Mouse (Mus musculus): ENCODE data around the gene Slc15a3.
A peak's percentile ranks its signal among the peaks of the same experiment; 100 is the strongest.

Slc15a3 gene

DNA sequence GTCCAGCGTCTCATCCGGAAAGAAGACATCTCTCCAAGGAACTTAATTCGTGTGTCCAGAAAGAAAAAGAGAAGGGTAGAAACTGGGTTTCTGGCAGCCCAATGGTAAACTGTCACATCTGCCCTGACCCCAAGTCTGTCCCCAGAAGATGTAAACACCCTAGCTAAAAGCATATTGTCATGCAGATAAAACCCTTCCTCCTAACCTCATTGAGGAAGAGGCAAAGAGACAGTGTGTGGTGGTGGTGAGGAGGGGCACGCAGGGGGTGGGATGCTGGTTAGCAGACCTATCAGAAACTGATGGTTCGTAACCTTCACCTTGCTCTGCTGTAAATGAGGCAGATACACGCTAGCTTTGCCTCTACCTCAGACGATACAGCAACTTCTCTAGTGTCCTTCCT, 18.2 kb upstream of the Slc15a3 start:
- no peak for DNase-seq (ENCODE audit: extremely low spot score, low spot score)

DNA sequence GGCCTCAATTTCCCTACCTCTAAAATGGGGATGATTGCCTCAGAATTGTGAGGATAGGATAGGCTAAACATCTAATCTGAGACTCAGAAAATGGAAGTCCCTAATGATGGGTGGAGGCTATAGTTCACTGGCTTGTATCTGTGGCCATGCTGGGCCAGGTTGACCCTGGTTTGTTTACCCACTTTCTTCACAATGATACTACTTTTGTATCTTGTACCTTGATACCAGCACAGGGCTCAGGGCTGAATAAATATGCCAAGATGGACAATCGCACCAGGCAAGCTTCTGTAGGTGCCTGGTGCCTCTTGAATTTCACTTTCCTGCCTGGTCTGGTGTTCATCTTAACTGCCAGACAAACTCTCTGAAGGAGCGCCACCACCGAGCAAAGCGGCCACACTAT, 17.0 kb upstream of the Slc15a3 start:
- DNase-seq (ENCODE audit: extremely low spot score, low spot score): no peak

- DNase-seq (ENCODE audit: extremely low spot score, low spot score): no peak
These were observed 15.5 kb upstream of the Slc15a3 start for GRCm38 (mm10) chr19:10824061-10824460.

GRCm38 (mm10) chr19:10828321-10828720, 11.2 kb upstream of the Slc15a3 start:
- DNase-seq (ENCODE audit: extremely low spot score, low spot score): no peak

GRCm38 (mm10) chr19:10829436-10830175, 9.9 kb upstream of the Slc15a3 start, which contains the start of gene Cd6:
Cd6 (minus strand) TSS chr19:10830058.
- DNase-seq (ENCODE audit: extremely low spot score, low spot score): no peak

GRCm38 (mm10) chr19:10831424-10831823, 8.1 kb upstream of the Slc15a3 start:
- peak; percentile 49 for DNase-seq (ENCODE audit: extremely low spot score, low spot score)

- no peak for DNase-seq (ENCODE audit: extremely low spot score, low spot score)
These were observed 7.5 kb upstream of the Slc15a3 start for GRCm38 (mm10) chr19:10832030-10832429.

- no peak for DNase-seq (ENCODE audit: extremely low spot score, low spot score)
These were observed 5.9 kb upstream of the Slc15a3 start for GRCm38 (mm10) chr19:10833611-10834010.

DNA sequence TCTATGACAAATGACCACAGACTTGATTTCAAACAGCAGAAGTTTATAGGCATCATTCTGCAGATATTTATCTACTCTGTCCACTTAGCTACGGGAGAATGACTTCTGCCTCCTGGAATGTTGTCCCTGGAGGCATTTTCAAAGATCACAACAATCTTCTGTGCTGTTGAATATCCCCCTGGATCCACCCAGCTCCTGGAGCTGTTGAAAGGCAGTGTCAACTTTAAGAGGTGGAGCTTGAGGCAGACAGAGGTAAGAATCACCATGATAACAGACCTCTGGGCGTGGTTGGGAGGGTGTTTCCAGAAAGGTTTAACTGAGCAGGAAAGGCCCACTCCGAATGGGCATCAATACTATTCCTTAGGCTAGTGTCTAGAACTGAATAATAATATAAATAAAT, 3.9 kb upstream of the Slc15a3 start:
- DNase-seq (ENCODE audit: extremely low spot score, low spot score): no peak

DNA sequence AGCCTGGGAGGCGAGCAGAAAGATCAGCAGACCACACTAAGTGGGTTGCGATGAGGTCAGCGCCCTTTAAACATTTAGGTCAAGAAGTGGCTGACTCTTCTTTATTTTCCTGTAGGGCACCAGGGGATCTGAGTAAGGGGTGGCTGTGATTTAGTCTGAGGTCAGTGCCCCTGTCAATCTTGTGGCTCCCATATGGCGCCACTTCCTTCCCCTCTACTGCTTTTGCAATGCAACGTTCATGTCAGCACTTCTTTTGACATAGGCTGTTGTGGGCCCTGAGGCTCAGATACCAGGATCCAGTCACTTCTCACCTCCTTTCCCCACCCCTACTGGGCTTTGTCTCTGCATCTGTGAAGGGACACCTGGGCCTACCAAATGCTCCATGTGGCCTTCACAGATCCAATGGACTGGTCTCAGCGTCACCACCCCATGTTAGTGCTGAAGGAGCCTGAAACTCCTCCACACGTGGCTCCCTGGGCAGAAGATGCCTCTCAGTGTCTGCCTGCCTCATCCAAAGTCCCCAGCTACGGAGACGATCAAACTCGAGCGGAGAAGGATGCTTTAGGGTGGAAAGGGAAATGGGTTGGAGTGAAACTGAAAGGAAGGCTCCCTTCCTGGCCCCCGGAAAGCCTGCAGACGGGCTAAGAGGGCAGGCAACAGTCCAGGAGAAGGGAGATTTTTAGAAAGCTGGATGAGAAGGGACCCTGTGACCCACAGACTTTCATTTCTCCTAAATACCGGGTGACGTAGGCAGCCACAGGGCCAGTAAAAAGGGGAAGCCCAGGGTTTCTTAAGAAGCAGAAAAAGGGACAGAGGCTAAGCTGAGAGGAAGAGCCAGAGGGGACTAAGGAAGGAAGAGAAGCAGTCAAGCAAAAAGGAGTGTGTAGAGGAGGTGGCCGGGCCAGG, 2.4 kb downstream of the Slc15a3 start:
- DNase-seq (ENCODE audit: extremely low spot score, low spot score): no peak

GRCm38 (mm10) chr19:10842914-10843313, 3.4 kb downstream of the Slc15a3 start:
- DNase-seq (ENCODE audit: extremely low spot score, low spot score): no peak

DNA sequence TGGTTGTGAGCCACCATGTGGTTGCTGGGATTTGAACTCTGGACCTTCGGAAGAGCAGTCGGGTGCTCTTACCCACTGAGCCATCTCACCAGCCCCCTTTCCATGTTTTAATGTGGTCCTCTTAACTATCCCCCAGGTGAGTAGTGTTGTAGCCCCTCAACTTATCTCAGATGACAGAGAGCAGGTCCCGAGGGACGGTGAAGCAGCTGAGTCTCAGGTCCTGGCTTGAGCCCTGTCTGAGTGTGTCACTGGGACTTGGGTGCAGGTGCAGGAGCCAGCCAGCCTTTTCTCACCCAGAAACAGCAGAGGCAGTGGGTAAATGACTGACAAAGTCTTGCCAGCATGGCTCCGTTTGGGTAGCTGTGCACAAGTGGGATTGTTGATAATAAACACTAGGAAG, 4.7 kb downstream of the Slc15a3 start:
- DNase-seq (ENCODE audit: extremely low spot score, low spot score): no peak

DNA sequence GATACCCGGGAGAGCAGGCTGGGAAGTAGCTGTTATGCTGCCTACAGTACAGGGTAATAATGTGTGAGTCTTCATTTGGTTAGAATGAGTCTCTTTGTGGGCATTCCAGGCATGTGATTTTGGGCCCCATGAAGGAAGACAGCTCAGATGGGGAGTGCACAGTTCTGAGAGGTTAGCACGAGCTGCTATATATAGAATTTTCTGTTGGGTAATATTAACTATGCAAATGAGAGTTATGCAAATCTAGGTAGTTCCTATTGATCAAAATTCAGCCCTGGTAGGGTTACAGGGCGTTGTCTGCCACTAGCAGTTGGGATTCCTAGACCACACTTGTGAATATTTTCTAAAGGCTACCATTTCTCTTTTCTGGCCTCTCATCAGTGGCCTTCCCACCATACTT, 5.9 kb downstream of the Slc15a3 start:
- no peak for DNase-seq (ENCODE audit: extremely low spot score, low spot score)

GRCm38 (mm10) chr19:10846150-10846549, 6.6 kb downstream of the Slc15a3 start:
- DNase-seq (ENCODE audit: extremely low spot score, low spot score): no peak

GRCm38 (mm10) chr19:10847311-10848087, 8.0 kb downstream of the Slc15a3 start:
- DNase-seq (ENCODE audit: extremely low spot score, low spot score): no peak

- no peak for DNase-seq (ENCODE audit: extremely low spot score, low spot score)
These were observed 15.9 kb downstream of the Slc15a3 start for GRCm38 (mm10) chr19:10855422-10855821.

GRCm38 (mm10) chr19:10856520-10856919, 17.0 kb downstream of the Slc15a3 start:
- DNase-seq (ENCODE audit: extremely low spot score, low spot score): no peak

GRCm38 (mm10) chr19:10860072-10860497, 20.6 kb downstream of the Slc15a3 start:
- DNase-seq (ENCODE audit: extremely low spot score, low spot score): no peak

DNA sequence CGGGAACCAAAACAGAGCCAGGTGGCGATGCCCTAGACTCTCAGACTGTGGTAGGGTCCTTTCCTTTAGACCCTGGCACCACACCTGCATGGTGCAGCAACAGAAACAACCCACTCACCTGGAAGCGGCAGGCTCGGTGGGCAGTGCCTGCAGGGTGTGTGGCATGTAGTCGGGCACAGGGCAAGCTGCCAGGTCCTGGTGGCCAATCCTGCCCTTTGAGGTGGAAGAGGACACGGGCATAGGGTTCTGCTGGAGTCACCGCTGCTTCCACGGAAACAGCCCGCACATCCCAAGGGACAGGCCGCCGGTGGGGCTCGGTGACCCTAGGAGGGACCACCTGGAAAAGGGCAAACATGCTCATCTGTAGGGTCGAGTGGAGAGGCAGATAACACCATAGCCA, 26.8 kb downstream of the Slc15a3 start:
- DNase-seq (ENCODE audit: extremely low spot score, low spot score): no peak

- no peak for DNase-seq (ENCODE audit: extremely low spot score, low spot score)
These were observed 28.6 kb downstream of the Slc15a3 start for GRCm38 (mm10) chr19:10867946-10868622.

DNA sequence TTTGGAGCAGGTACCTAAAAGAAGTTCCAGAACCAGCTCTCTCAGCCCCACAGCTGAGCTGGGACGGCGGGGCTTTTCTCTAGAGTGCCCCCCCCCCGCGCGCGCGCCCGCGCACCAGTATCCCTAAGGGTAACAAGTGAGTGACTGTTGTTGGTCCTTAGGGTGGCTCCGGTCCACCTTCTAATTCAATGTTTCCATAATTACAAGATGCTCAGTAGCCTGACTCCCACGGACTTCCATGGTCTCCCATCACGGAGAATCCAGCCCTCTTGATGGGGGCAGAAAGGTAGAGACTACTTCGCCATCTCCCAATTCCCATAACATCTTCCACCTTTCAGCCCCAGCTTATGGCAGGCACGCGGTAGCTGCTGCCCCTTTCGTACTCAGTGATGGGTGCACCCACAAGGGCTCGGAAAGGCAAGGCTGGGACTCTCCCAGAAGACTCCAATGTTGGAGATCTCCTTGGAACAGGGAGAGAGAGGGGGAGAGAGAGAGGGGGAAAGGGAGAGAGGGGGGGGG, 29.2 kb downstream of the Slc15a3 start:
- DNase-seq (ENCODE audit: extremely low spot score, low spot score): peak; percentile 60
